Mouse (Mus musculus) liver, embryonic 14.5 days (tissue): ENCODE results near the gene Usp3. TPM values are rescaled to one million over a fixed set of nuclear protein-coding genes. Genes with fewer than 3 reads are reported as not detected.

Source experiments
- ATAC-seq: fragments of 200-750 bp; cut with Nextera tagmentation; 2 replicates; pipeline ENCODE4 v1.8.0; 2017; ENCODE audit warnings: moderate number of reproducible peaks, mild to moderate bottlenecking, moderate library complexity; ENCODE audit not compliant: insufficient read depth
- DNase-seq, 3 experiments: peaks; one replicate each; pipeline ENCODE4 v3.0.0-alpha.2; 2012 to 2013; ENCODE audit warnings: low read depth in 3 of 3, low spot score in 3 of 3
- H3K27ac ChIP-seq: fragments of 300-500 bp; sonication (generic); 2 replicates; pipeline ENCODE4 v1.5.1; 2014; ENCODE audit warnings: moderate library complexity, mild to moderate bottlenecking, control low read depth, inconsistent platforms
- H3K27me3 ChIP-seq: fragments of 300-500 bp; sonication (generic); 2 replicates; pipeline ENCODE4 v1.6.1; 2014; ENCODE audit warnings: mild to moderate bottlenecking, low read length, moderate library complexity; ENCODE audit not compliant: control insufficient read depth, insufficient read depth
- H3K36me3 ChIP-seq: fragments of 300-500 bp; sonication (generic); replicated peaks from 2 replicates; pipeline ENCODE4 v1.6.1; 2014; ENCODE audit warnings: low read depth; ENCODE audit not compliant: control insufficient read depth, insufficient read depth
- H3K4me1 ChIP-seq, 2 experiments: fragments of 200-500 bp in 1 of 2; fragments of 300-500 bp in 1 of 2; sonication (generic) in 1 of 2; replicated peaks; 2 replicates each; pipeline ENCODE4 v1.6.1; 2012 to 2014; ENCODE audit warnings: antibody characterized with exemption in 1 of 2, inconsistent platforms in 1 of 2, low read length in 1 of 2; ENCODE audit not compliant: control insufficient read depth in 2 of 2, insufficient read depth in 2 of 2
- H3K4me2 ChIP-seq: fragments of 300-500 bp; sonication (generic); 2 replicates; pipeline ENCODE4 v1.6.1; 2014; ENCODE audit warnings: low read depth, mild to moderate bottlenecking, control low read depth, moderate library complexity
- H3K4me3 ChIP-seq, 2 experiments: fragments of 200-500 bp in 1 of 2; fragments of 300-500 bp in 1 of 2; sonication (generic) in 1 of 2; 2 replicates each; pipeline ENCODE4 v1.5.1; 2012 to 2014; ENCODE audit warnings: low read depth in 2 of 2, low read length in 2 of 2, mild to moderate bottlenecking in 2 of 2, control low read depth in 1 of 2, inconsistent platforms in 1 of 2, moderate library complexity in 1 of 2; ENCODE audit not compliant: insufficient read depth in 1 of 2
- H3K9ac ChIP-seq: fragments of 300-500 bp; sonication (generic); replicated peaks from 2 replicates; pipeline ENCODE4 v1.6.1; 2014; ENCODE audit warnings: mild to moderate bottlenecking, control low read depth, moderate library complexity
- H3K9me3 ChIP-seq: fragments of 300-500 bp; sonication (generic); 2 replicates; pipeline ENCODE4 v1.6.1; 2016; ENCODE audit warnings: low read length, mixed read lengths; ENCODE audit not compliant: control insufficient read depth
- CTCF ChIP-seq: IDR thresholded peaks from 2 replicates; pipeline ENCODE4 v1.5.1; 2016; ENCODE audit warnings: antibody characterized with exemption, low read depth, control low read depth
- EP300 ChIP-seq: IDR thresholded peaks from 2 replicates; pipeline ENCODE4 v1.6.1; 2016; ENCODE audit warnings: antibody characterized with exemption, low read depth
- WGBS: fragments of 180-500 bp; shearing (Covaris S2); extraction: QIAGEN DNeasy Blood & Tissue Kit; methylation state at CpG from one replicate; pipeline ENCODE4 v1.1.7; 2014; ENCODE audit not compliant: insufficient replicate concordance; 5-methylcytosine and 5-hydroxymethylcytosine counted together
- polyA plus RNA-seq, 2 experiments: library from polyadenylated mRNA; depleted of rRNA in 1 of 2; stranded (reverse) in 1 of 2; unstranded in 1 of 2; fragments of >200 nt; fragmentation: Nextera tagmentation in 1 of 2; extraction: Ambion mirVana in 1 of 2; gene quantifications; 2 replicates each; pipeline versions ENCODE4 v1.2.1 to v1.2.3; 2012 to 2014

The Usp3 gene
- polyA plus RNA-seq, 2 experiments: 6.7 to 14.8 TPM

- H3K27me3 ChIP-seq: no peaks in the 10 kb centered on the region
- H3K9me3 ChIP-seq: no peaks in the 10 kb centered on the region
- no peak overlapping the region for H3K9ac ChIP-seq
- H3K4me1 ChIP-seq: peaks cover 10 to 22% of the 10 kb centered on the region in 2 experiments
- peak overlapping the region; percentile 21; the same call in 1 of the 2 replicates for H3K4me2 ChIP-seq
- H3K4me3 ChIP-seq: no peak overlapping the region
- DNase-seq: peak; percentile 45 to 55 (median 53)
- TF ChIP-seq EP300: peak; percentile 78
- TF ChIP-seq CTCF: no peak
- H3K36me3 ChIP-seq: no peaks in the 10 kb centered on the region
- peak overlapping the region; percentile 35 for H3K27ac ChIP-seq
- 0% methylated on average over 1 of the region's 1 CpGs for WGBS
- peak; percentile 86 for ATAC-seq
These were observed 17.1 kb downstream of the Usp3 start for GRCm38 (mm10) chr9:66575878-66576238.

DNA sequence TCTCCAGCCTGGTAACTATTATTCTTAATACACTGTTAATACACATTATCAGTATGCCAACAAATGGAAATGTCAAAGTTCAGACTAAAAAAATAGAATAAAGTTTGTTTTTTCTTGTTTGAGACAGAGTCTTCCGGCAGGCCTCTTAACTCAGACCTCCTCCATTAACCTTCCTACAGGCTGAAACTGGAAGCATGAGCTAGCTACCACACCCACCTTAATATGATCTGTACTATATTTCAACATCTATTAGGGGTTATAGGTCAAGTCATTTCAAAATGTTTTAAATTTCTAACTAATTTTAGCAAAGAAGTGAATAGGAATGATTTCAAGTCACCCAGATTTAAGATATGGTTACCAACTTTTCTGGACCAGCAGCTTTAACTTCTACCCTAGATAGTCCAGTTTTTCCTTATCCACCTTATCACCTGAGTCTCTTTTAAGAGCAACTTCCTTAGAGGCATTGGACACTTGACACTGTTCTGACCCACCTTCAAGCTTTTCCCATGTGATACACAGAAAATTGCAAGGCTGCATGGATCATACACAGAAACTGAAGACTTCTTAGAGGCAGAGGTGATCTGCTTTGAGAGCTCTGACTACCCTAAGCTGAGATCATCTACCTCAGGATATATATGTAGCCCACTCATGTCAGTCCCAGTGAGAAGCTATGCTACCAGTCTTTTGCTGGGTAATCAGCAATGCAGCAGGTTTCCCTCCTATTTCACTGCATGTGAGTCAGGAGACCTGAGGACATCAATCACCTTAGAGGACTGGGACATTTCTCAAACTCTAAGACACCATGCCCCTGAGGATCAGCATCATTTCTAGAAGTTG, 17.7 kb downstream of the Usp3 start:
- Histone ChIP-seq H3K4me1 (peaks cover 10 to 24% of the 10 kb centered on the region in 2 experiments), H3K4me3 (no peak overlapping the region), H3K36me3 (no peaks in the 10 kb centered on the region), H3K4me2 (peak overlapping the region; percentile 21; the same call in 1 of the 2 replicates), H3K27ac (peak overlapping the region; percentile 35), H3K9me3 (no peaks in the 10 kb centered on the region), H3K27me3 (no peaks in the 10 kb centered on the region), H3K9ac (no peak overlapping the region; the same call in 1 of the 2 replicates)
- no peak for DNase-seq
- whole genome bisulfite sequencing: 89% methylated on average over 1 of the region's 1 CpGs
- TF ChIP-seq EP300 (no peak), CTCF (no peak)
- ATAC-seq: peak; percentile 58

DNA sequence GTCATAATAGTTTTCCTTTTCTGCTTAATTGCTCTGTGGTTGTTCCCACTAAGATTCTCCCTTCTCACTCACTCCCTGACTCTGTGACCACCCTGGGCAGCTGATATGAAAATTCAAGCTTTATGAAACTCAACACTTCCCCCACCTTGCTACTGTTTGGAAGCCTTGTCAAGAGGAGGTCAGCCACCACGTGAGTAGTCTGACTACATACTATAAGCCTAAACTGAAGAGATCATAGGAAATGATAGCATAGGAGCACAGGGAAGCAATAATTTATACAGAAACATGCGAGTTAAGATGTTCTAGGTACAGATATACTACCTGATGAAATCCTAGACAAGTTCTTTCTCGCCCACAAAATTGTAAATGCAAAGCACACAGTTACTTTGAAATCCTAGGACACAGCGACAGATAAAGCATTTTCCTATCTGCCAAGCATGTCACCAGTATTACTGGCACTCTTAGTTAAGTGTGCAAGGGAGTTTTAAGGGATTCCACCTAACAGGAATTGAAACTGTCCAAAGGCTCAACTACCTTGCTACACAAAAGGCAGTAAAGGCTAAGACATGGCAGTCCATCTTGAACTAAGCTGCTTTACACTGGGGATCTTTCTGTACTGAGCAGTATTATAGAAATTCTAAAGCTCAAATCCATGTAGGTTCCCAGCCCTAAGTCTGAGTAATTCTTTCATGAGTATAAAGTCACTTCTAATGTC, 20.8 kb downstream of the Usp3 start:
- H3K4me1 ChIP-seq: peaks cover 10 to 28% of the 10 kb centered on the region in 2 experiments
- H3K9me3 ChIP-seq: no peaks in the 10 kb centered on the region
- 39% methylated on average over 4 of the region's 4 CpGs for WGBS
- no peak overlapping the region for H3K4me2 ChIP-seq
- no peak overlapping the region for H3K9ac ChIP-seq
- ATAC-seq (no peak), DNase-seq (no peak)
- TF ChIP-seq EP300: no peak
- no peak for TF ChIP-seq CTCF
- H3K36me3 ChIP-seq: no peaks in the 10 kb centered on the region
- H3K27me3 ChIP-seq: no peaks in the 10 kb centered on the region
- no peak overlapping the region for H3K27ac ChIP-seq
- no peak overlapping the region for H3K4me3 ChIP-seq

GRCm38 (mm10) chr9:66562215-66562614, 30.7 kb downstream of the Usp3 start:
- Histone ChIP-seq H3K4me3 (no peak overlapping the region), H3K4me2 (no peak overlapping the region), H3K27ac (no peak overlapping the region), H3K4me1 (peaks cover 0 to 6% of the 10 kb centered on the region in 2 experiments; a peak in 2 of 4 replicates), H3K27me3 (no peaks in the 10 kb centered on the region), H3K9me3 (no peaks in the 10 kb centered on the region), H3K36me3 (no peaks in the 10 kb centered on the region), H3K9ac (no peak overlapping the region)
- DNase-seq: no peak
- ATAC-seq: no peak
- TF ChIP-seq CTCF (no peak), EP300 (no peak)
- 53% methylated on average over 1 of the region's 1 CpGs for WGBS

DNA sequence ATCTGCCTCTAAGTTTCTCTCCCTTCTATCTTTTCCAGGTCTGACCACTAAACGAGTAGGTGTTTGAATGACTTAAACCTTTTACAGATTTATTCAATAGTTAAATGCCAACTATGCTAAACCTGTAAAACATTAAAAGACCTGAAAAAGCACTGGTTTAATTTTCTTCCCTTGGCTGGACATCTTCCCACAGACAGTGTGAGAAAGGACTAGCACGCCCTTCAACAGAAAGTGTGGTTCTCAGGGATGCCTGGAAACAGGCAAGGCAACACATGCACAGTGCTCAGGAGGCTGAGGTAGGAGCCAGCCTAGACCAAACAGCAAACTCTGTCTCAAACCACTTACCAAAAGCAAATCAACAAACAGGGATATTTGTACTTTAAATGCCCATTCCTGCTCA, 31.4 kb downstream of the Usp3 start:
- Histone ChIP-seq H3K36me3 (no peaks in the 10 kb centered on the region), H3K4me1 (peaks cover 0 to 6% of the 10 kb centered on the region in 2 experiments; a peak in 2 of 4 replicates), H3K4me3 (no peak overlapping the region), H3K4me2 (no peak overlapping the region), H3K9ac (no peak overlapping the region), H3K9me3 (no peaks in the 10 kb centered on the region), H3K27ac (no peak overlapping the region), H3K27me3 (no peaks in the 10 kb centered on the region)
- DNase-seq: no peak
- ATAC-seq: no peak
- whole genome bisulfite sequencing: 70% methylated on average over 2 of the region's 2 CpGs
- TF ChIP-seq EP300 (no peak), CTCF (no peak)
